Mouse (Mus musculus) granulocyte monocyte progenitor cell, adult 5-6 weeks (primary cell): Measurements from ENCODE around the gene Cenpe. TPM values are rescaled to one million over a fixed set of nuclear protein-coding genes. Genes with fewer than 3 reads are reported as not detected.

Experiments
- ATAC-seq: replicated peaks from 2 replicates; pipeline ENCODE4 v1.8.0; 2016; ENCODE audit warnings: mild to moderate bottlenecking, moderate TSS enrichment, inconsistent platforms; ENCODE audit not compliant: poor library complexity, severe bottlenecking
- total RNA-seq, 2 experiments: library from RNA; stranded (forward) in 1 of 2; stranded (reverse) in 1 of 2; fragments of 200-712, 200-1000 nt in 1 of 2; fragments of >200 nt in 1 of 2; fragmentation: Nextera tagmentation in 1 of 2; gene quantifications; 2 replicates each; pipeline ENCODE4 v1.2.3; 2014 to 2017

Cenpe gene
- total RNA-seq, 2 experiments from 2014 or later: 28.0 to 65.1 TPM

- ATAC-seq: no peak
Observed at GRCm38 (mm10) chr3:135318331-135318730, 106.0 kb downstream of the Cenpe start.

Other genes with a start within 250 kb of the Cenpe start
- gene Bdh2, start 68.7 kb downstream of the Cenpe start, total RNA-seq (2014; fragmentation: Nextera tagmentation): not detected in 2 replicates
- 0.86 TPM in 1 of 2 replicates, not detected in the other for gene Bdh2, start 68.7 kb downstream of the Cenpe start, total RNA-seq (2017)
- gene Slc9b2, start 95.2 kb downstream of the Cenpe start, total RNA-seq (2014; fragmentation: Nextera tagmentation): 1.1 TPM in 1 of 2 replicates, not detected in the other
- not detected in 2 replicates for gene Slc9b2, start 95.2 kb downstream of the Cenpe start, total RNA-seq (2017)
- not detected in 2 replicates for gene Slc9b1, start 135.5 kb downstream of the Cenpe start, total RNA-seq (2014; fragmentation: Nextera tagmentation)
- gene Slc9b1, start 135.5 kb downstream of the Cenpe start, total RNA-seq (2017): 0.22 and 0.36 TPM in 2 replicates
- gene Cisd2, start 211.4 kb downstream of the Cenpe start, total RNA-seq (2014; fragmentation: Nextera tagmentation): 47.6 and 60.6 TPM in 2 replicates
- gene Cisd2, start 211.4 kb downstream of the Cenpe start, total RNA-seq (2017): 35.9 and 48.9 TPM in 2 replicates
- 413 and 488 TPM in 2 replicates for gene Ube2d3, start 225.6 kb downstream of the Cenpe start, total RNA-seq (2014; fragmentation: Nextera tagmentation)
- 457 and 710 TPM in 2 replicates for gene Ube2d3, start 225.6 kb downstream of the Cenpe start, total RNA-seq (2017)